27 mouse cellular contexts compared by ENCODE assay signal in genomic region chr5:74777381-74778075, GRCm38 (mm10).
DNase-seq lines count a peak whose midpoint lies in the region; ATAC-seq and TF ChIP-seq lines count a peak whose summit lies in the region.
"Had no signal": no experiment of that assay in that cellular context is flagged by ENCODE, and none has a peak within 500 bp of the region (broad histone marks: within the 10 kb centered on the region; RNA-seq: fewer than 3 reads in every experiment).

No protein-coding gene starts in this region.

- no peak overlapping the region for H3K9ac ChIP-seq in heart, embryonic 16.5 days (ENCODE audit: low read length)
- no peak overlapping the region for H3K9ac ChIP-seq in heart, embryonic 11.5 days (ENCODE audit: low read depth, low read length)
- H3K9ac ChIP-seq in forebrain, embryonic 11.5 days (ENCODE audit: low read length): no peak overlapping the region
- H3K9ac ChIP-seq: embryonic facial prominence, embryonic 13.5 days; forebrain, embryonic 15.5 days; neural tube, embryonic 13.5 days had no signal

- H3K4me2 ChIP-seq in heart, embryonic 16.5 days (ENCODE audit: low read depth, low read length): no peak overlapping the region
- H3K4me2 ChIP-seq in heart, embryonic 11.5 days: no peak overlapping the region
- no peak overlapping the region for H3K4me2 ChIP-seq in forebrain, embryonic 11.5 days (ENCODE audit: low read depth, low read length, severe bottlenecking)
- H3K4me2 ChIP-seq: embryonic facial prominence, embryonic 13.5 days; forebrain, embryonic 15.5 days; neural tube, embryonic 13.5 days had no signal

- peak; percentile 10; the same call in 1 of the 2 replicates for ATAC-seq in heart, embryonic 16.5 days (replicated peaks; ENCODE audit: extremely low read depth, insufficient read depth, low FRiP score)
- ATAC-seq in heart, embryonic 11.5 days (replicated peaks; ENCODE audit: insufficient number of reproducible peaks, low FRiP score, low TSS enrichment): no peak
- ATAC-seq in forebrain, embryonic 11.5 days (replicated peaks; ENCODE audit: low FRiP score): no peak
- ATAC-seq: CD4-positive, CD25-positive, alpha-beta regulatory T cell, adult 4 months; forebrain, embryonic 15.5 days; hindbrain, postnatal 0 days; intestine, embryonic 16.5 days; lung, postnatal 0 days; midbrain, embryonic 16.5 days; Patski had no signal

- no peak overlapping the region for H3K4me3 ChIP-seq in heart, embryonic 16.5 days (ENCODE audit: low read length)
- H3K4me3 ChIP-seq in heart, embryonic 11.5 days (ENCODE audit: low read depth, low read length): no peak overlapping the region
- H3K4me3 ChIP-seq in C2C12 (ENCODE audit: insufficient read depth, poor library complexity, severe bottlenecking): no peak overlapping the region
- no peak overlapping the region for H3K4me3 ChIP-seq in embryonic fibroblast, embryonic 13.5 days (ENCODE audit: insufficient read depth, low read length)
- no peak overlapping the region for H3K4me3 ChIP-seq in forebrain, embryonic 11.5 days (ENCODE audit: low read depth, low read length)
- H3K4me3 ChIP-seq: embryonic facial prominence, embryonic 13.5 days; forebrain, embryonic 15.5 days; hindbrain, embryonic 10.5 days; midbrain, embryonic 10.5 days; myocyte; neural tube, embryonic 13.5 days had no signal

- H3K27me3 ChIP-seq in heart, embryonic 16.5 days (ENCODE audit: control insufficient read depth, insufficient read depth, low read length): peaks cover 3% of the 10 kb centered on the region; the same call in 1 of the 2 replicates
- H3K27me3 ChIP-seq in heart, embryonic 11.5 days (ENCODE audit: control insufficient read depth, insufficient read depth, low read length): 0 out of 2 replicates have a peak, but pooled peaks cover 2% of the 10 kb centered on the region
- no peaks in the 10 kb centered on the region for H3K27me3 ChIP-seq in C2C12 (ENCODE audit: control insufficient read depth, insufficient read depth, insufficient read length)
- H3K27me3 ChIP-seq in forebrain, embryonic 11.5 days (ENCODE audit: control insufficient read depth, insufficient read depth, low read length): no peaks in the 10 kb centered on the region
- H3K27me3 ChIP-seq: embryonic facial prominence, embryonic 13.5 days; forebrain, embryonic 15.5 days; neural tube, embryonic 13.5 days; Patski had no signal

- H3K36me3 ChIP-seq in heart, embryonic 16.5 days (ENCODE audit: control insufficient read depth, insufficient read depth): no peaks in the 10 kb centered on the region
- no peaks in the 10 kb centered on the region for H3K36me3 ChIP-seq in heart, embryonic 11.5 days (ENCODE audit: control insufficient read depth, insufficient read depth, low read length)
- H3K36me3 ChIP-seq in C2C12 (ENCODE audit: control insufficient read depth, insufficient read depth): no peaks in the 10 kb centered on the region
- H3K36me3 ChIP-seq in forebrain, embryonic 11.5 days (ENCODE audit: control insufficient read depth, insufficient read depth, low read length): no peaks in the 10 kb centered on the region
- H3K36me3 ChIP-seq: embryonic facial prominence, embryonic 13.5 days; forebrain, embryonic 15.5 days; hindbrain, embryonic 10.5 days; midbrain, embryonic 10.5 days; neural tube, embryonic 13.5 days had no signal

- TF ChIP-seq CTCF in C2C12 (IDR thresholded peaks at IDR 0.05; ENCODE audit: control insufficient read depth, insufficient read depth, insufficient read length): no peak
- TF ChIP-seq CTCF in embryonic fibroblast, embryonic 13.5 days (IDR thresholded peaks at IDR 0.05; ENCODE audit: borderline replicate concordance, insufficient read depth, low read length): no peak

- DNase-seq in adrenal gland, adult 8-10 months: peak; percentile 64
- DNase-seq in forebrain, embryonic 11.5 days (ENCODE audit: low spot score): no peak
- DNase-seq in testis, postnatal 14 days (ENCODE audit: low spot score): no peak
- DNase-seq: cerebellum, adult 2 months; cerebellum, postnatal 25 days; gastrocnemius, postnatal 10 days; kidney, adult 9 months; kidney, postnatal 14 days; layer of hippocampus, postnatal 36 days; thymus, adult 2 months; thymus, postnatal 4 days had no signal

- H3ac ChIP-seq in C2C12 (ENCODE audit: control insufficient read depth, insufficient read length, low read depth): no peak overlapping the region

- no peaks in the 10 kb centered on the region for H3K79me2 ChIP-seq in C2C12 (ENCODE audit: control insufficient read depth, insufficient read depth)

- H3K79me3 ChIP-seq in C2C12 (ENCODE audit: low read depth): no peaks in the 10 kb centered on the region

- H3K4me1 ChIP-seq in heart, embryonic 16.5 days (ENCODE audit: control insufficient read depth, insufficient read depth, low read length): no peaks in the 10 kb centered on the region
- no peaks in the 10 kb centered on the region for H3K4me1 ChIP-seq in heart, embryonic 11.5 days (ENCODE audit: control insufficient read depth, insufficient read depth, low read length)
- H3K4me1 ChIP-seq in embryonic fibroblast, embryonic 13.5 days (ENCODE audit: control insufficient read depth, insufficient read depth, low read length): peaks cover 25% of the 10 kb centered on the region
- no peaks in the 10 kb centered on the region for H3K4me1 ChIP-seq in forebrain, embryonic 11.5 days (replicated peaks; ENCODE audit: control insufficient read depth, insufficient read depth, low read length)
- H3K4me1 ChIP-seq: forebrain, embryonic 15.5 days had no signal

- no peaks in the 10 kb centered on the region for H3K9me3 ChIP-seq in heart, embryonic 16.5 days (replicated peaks; ENCODE audit: control insufficient read depth, low read length)
- H3K9me3 ChIP-seq in heart, embryonic 11.5 days (replicated peaks; ENCODE audit: control insufficient read depth, low read length): no peaks in the 10 kb centered on the region
- no peaks in the 10 kb centered on the region for H3K9me3 ChIP-seq in forebrain, embryonic 11.5 days (ENCODE audit: control insufficient read depth, low read length)
- H3K9me3 ChIP-seq: embryonic facial prominence, embryonic 13.5 days; forebrain, embryonic 15.5 days; hindbrain, embryonic 10.5 days; midbrain, embryonic 10.5 days; neural tube, embryonic 13.5 days had no signal

- WGBS in heart, embryonic 16.5 days: 42% methylated on average over 10 of the region's 10 CpGs
- 35% methylated on average over 10 of the region's 10 CpGs for WGBS in heart, embryonic 11.5 days (ENCODE audit: insufficient replicate concordance)
- 87% methylated on average over 10 of the region's 10 CpGs for WGBS in forebrain, embryonic 11.5 days

- no peak for TF ChIP-seq POLR2A in embryonic fibroblast, embryonic 13.5 days (IDR thresholded peaks at IDR 0.05; ENCODE audit: low read depth, low read length)

- H3K27ac ChIP-seq in heart, embryonic 16.5 days (ENCODE audit: low read length): no peak overlapping the region
- no peak overlapping the region for H3K27ac ChIP-seq in heart, embryonic 11.5 days (ENCODE audit: low read depth, low read length)
- H3K27ac ChIP-seq in embryonic fibroblast, embryonic 13.5 days (ENCODE audit: insufficient read depth, low read length): peak overlapping the region; percentile 91
- H3K27ac ChIP-seq in forebrain, embryonic 11.5 days (ENCODE audit: low read depth, low read length): no peak overlapping the region
- H3K27ac ChIP-seq: embryonic facial prominence, embryonic 13.5 days; forebrain, embryonic 15.5 days; hindbrain, embryonic 10.5 days; hindbrain, postnatal 0 days; midbrain, embryonic 10.5 days; neural tube, embryonic 13.5 days had no signal

TF ChIP-seq in C2C12, 6 proteins besides CTCF, POLR2A, EP300 and RAD21:
- no peak for TF ChIP-seq FOSL1 (IDR thresholded peaks at IDR 0.05; ENCODE audit: insufficient read depth, low read length, poor library complexity, severe bottlenecking)
- no peak for TF ChIP-seq USF1 (IDR thresholded peaks at IDR 0.05; ENCODE audit: low read depth)
- TF ChIP-seq MYOD1 (IDR thresholded peaks at IDR 0.05; ENCODE audit: control insufficient read depth, insufficient read length, low read depth): peak; percentile 28
- TF ChIP-seq CEBPB (IDR thresholded peaks at IDR 0.05; ENCODE audit: low read depth): no peak
